Mouse (Mus musculus): ENCODE data around the gene Raf1. TPM values are rescaled to one million over a fixed set of nuclear protein-coding genes. Genes with fewer than 3 reads are reported as not detected.

Gene Raf1
- polyA plus RNA-seq, 1 experiment from 2014 or later, result 137 TPM

DNA sequence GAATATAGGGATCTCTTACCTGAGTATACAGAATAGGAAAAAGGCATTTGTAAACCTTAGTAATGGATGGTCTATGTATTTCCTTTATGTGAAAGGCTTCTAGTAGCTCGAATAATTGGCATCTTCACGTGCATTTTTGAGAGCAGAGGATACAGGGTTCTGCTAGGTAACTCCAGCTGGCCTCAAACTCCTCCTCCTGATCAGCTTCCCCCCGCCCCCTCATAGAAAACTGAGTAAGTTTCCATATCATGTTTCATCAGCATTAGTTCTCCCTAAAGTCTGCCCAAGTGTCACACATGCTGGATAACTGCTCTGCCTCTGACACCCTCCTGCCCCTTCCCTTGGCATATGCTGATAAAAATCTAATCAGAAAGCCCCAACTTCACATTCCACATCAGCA lies 95.6 kb downstream of the Raf1 start:
- H3K4me2 ChIP-seq, result no peak overlapping the region
- H3K9ac ChIP-seq, result no peak overlapping the region
- H3K4me1 ChIP-seq, result no peaks in the 10 kb centered on the region
- H3K9me3 ChIP-seq (replicated peaks), result no peaks in the 10 kb centered on the region
- ATAC-seq, result no peak
- no peak overlapping the region for H3K27ac ChIP-seq
- no peaks in the 10 kb centered on the region for H3K27me3 ChIP-seq
- H3K4me3 ChIP-seq, result no peak overlapping the region
- 91% methylated on average over 3 of the region's 3 CpGs for WGBS
- peaks cover 58% of the 10 kb centered on the region for H3K36me3 ChIP-seq (ENCODE audit: poor library complexity, severe bottlenecking)

DNA sequence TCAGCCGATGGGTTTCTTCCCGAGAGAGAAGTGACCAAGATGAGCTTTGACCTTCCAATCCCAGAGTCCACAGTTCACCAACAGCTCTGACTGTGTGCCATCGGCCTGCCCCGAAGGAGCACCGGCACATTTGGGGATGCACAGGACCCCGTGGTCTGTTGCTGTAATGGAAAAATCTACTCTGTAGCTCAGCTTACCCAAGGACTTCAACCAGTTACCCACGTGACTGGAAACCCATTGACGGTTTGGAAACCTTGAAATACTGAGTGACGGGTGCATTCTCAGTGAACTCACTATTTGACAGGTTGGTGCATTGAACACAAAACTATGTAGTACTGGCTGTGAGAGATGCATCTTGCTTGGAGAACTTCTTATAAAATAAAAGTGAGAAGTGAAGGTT lies 98.5 kb downstream of the Raf1 start:
- Histone ChIP-seq H3K4me2 (no peak overlapping the region), H3K27me3 (no peaks in the 10 kb centered on the region), H3K27ac (no peak overlapping the region), H3K4me1 (no peaks in the 10 kb centered on the region), H3K9me3 (replicated peaks) (no peaks in the 10 kb centered on the region), H3K36me3 (ENCODE audit: poor library complexity, severe bottlenecking) (peaks cover 84% of the 10 kb centered on the region), H3K9ac (no peak overlapping the region), H3K4me3 (no peak overlapping the region)
- no peak for ATAC-seq
- 87% methylated on average over 9 of the region's 9 CpGs for WGBS

DNA sequence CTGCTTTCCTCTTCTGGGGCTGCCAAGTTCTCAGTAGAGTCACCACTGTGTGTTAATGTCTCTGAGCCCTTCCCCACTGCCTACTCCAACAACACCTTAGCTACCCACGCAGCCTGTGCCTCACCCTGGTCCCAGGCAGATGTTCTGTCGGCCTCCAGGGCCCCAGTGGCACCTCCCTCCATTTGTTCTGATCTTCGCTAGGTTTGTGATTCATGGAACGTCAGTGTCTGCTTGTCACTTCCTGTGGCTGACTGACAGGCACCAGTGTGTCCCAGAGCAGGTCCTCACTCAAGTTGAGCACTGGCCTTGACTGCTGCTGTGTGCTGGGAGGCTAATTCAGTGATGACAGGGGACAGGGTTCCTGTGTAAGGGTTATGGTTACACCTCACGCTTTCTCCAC lies 99.0 kb downstream of the Raf1 start:
- Histone ChIP-seq H3K9me3 (replicated peaks) (no peaks in the 10 kb centered on the region), H3K4me2 (no peak overlapping the region), H3K9ac (no peak overlapping the region), H3K27ac (no peak overlapping the region), H3K4me3 (no peak overlapping the region), H3K36me3 (ENCODE audit: poor library complexity, severe bottlenecking) (peaks cover 90% of the 10 kb centered on the region), H3K27me3 (no peaks in the 10 kb centered on the region), H3K4me1 (no peaks in the 10 kb centered on the region)
- ATAC-seq, result no peak
- WGBS, result 89% methylated on average over 5 of the region's 5 CpGs

DNA sequence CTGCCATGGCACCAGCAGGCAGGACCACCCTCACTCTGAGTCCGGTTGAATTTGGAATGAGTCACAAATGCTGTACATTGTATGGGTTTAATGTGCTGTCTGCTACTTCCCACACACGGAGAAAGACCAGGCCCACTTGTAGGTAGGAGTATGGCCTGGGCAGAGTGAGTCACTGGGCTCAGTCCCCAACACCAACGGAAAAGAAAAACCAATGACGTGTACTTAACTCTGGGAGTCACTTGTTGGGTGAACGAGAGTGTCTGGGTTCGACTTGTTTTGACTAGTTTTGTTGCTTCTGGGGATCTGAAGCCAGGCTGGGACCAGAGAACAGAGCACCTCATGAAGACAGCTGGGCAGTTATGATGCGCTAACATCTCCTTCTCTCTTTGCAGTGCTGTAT lies 102.3 kb downstream of the Raf1 start:
- Histone ChIP-seq H3K36me3 (ENCODE audit: poor library complexity, severe bottlenecking) (peaks cover 90% of the 10 kb centered on the region), H3K4me2 (no peak overlapping the region), H3K9me3 (replicated peaks) (no peaks in the 10 kb centered on the region), H3K27ac (no peak overlapping the region), H3K4me3 (no peak overlapping the region), H3K27me3 (no peaks in the 10 kb centered on the region), H3K4me1 (no peaks in the 10 kb centered on the region), H3K9ac (no peak overlapping the region)
- no peak for ATAC-seq
- WGBS, result 93% methylated on average over 7 of the region's 7 CpGs

Other genes with a start within 250 kb of the Raf1 start
- gene Tsen2, start 132.0 kb downstream of the Raf1 start, polyA plus RNA-seq (2015; fragmentation: Nextera tagmentation; extraction: Ambion mirVana), result 35.0 and 36.9 TPM in 2 replicates
- gene Mkrn2os, start 84.1 kb downstream of the Raf1 start, polyA plus RNA-seq (2015; fragmentation: Nextera tagmentation; extraction: Ambion mirVana), result 0.30 and 0.39 TPM in 2 replicates
- gene Mkrn2, start 74.7 kb downstream of the Raf1 start, polyA plus RNA-seq (2015; fragmentation: Nextera tagmentation; extraction: Ambion mirVana), result 30.4 and 35.0 TPM in 2 replicates
- 0.78 and 0.84 TPM in 2 replicates for gene Tmem40, start 85.8 kb upstream of the Raf1 start, polyA plus RNA-seq (2015; fragmentation: Nextera tagmentation; extraction: Ambion mirVana)
- 23.8 and 26.5 TPM in 2 replicates for gene Cand2, start 97.9 kb upstream of the Raf1 start, polyA plus RNA-seq (2015; fragmentation: Nextera tagmentation; extraction: Ambion mirVana)
- 1,595 and 1,910 TPM in 2 replicates for gene Rpl32, start 132.1 kb upstream of the Raf1 start, polyA plus RNA-seq (2015; fragmentation: Nextera tagmentation; extraction: Ambion mirVana)
- gene Efcab12, start 161.8 kb upstream of the Raf1 start, polyA plus RNA-seq (2015; fragmentation: Nextera tagmentation; extraction: Ambion mirVana), result 1.7 and 1.9 TPM in 2 replicates
- 20.4 and 21.3 TPM in 2 replicates for gene Mbd4, start 176.7 kb upstream of the Raf1 start, polyA plus RNA-seq (2015; fragmentation: Nextera tagmentation; extraction: Ambion mirVana)
- 26.1 and 28.4 TPM in 2 replicates for gene Ift122, start 176.8 kb upstream of the Raf1 start, polyA plus RNA-seq (2015; fragmentation: Nextera tagmentation; extraction: Ambion mirVana)